Mouse (Mus musculus): ENCODE results near the gene Ppcs. TPM values are rescaled to one million over a fixed set of nuclear protein-coding genes. Genes with fewer than 3 reads are reported as not detected.

Ppcs gene
- polyA plus RNA-seq, 1 experiment from 2014 or later = 25.0 TPM

Other genes with a start within 250 kb of the Ppcs start
- 9.7 and 11.4 TPM in 2 replicates for gene Zfp691, start 248.2 kb downstream of the Ppcs start, polyA plus RNA-seq (2014; fragmentation: Nextera tagmentation; extraction: Ambion mirVana)
- 6.4 and 8.2 TPM in 2 replicates for gene Ermap, start 232.4 kb downstream of the Ppcs start, polyA plus RNA-seq (2014; fragmentation: Nextera tagmentation; extraction: Ambion mirVana)
- gene Svbp, start 227.1 kb downstream of the Ppcs start, polyA plus RNA-seq (2014; fragmentation: Nextera tagmentation; extraction: Ambion mirVana) = 172 and 179 TPM in 2 replicates
- not detected in 2 replicates for gene Tmem269, start 204.2 kb downstream of the Ppcs start, polyA plus RNA-seq (2014; fragmentation: Nextera tagmentation; extraction: Ambion mirVana)
- gene AU022252, start 189.7 kb downstream of the Ppcs start, polyA plus RNA-seq (2014; fragmentation: Nextera tagmentation; extraction: Ambion mirVana) = 40.5 and 44.1 TPM in 2 replicates
- 20.5 and 21.3 TPM in 2 replicates for gene P3h1, start 189.5 kb downstream of the Ppcs start, polyA plus RNA-seq (2014; fragmentation: Nextera tagmentation; extraction: Ambion mirVana)
- gene Cldn19, start 167.0 kb downstream of the Ppcs start, polyA plus RNA-seq (2014; fragmentation: Nextera tagmentation; extraction: Ambion mirVana) = 0.19 TPM in 1 of 2 replicates, not detected in the other
- 1,250 and 1,284 TPM in 2 replicates for gene Ybx1, start 127.8 kb downstream of the Ppcs start, polyA plus RNA-seq (2014; fragmentation: Nextera tagmentation; extraction: Ambion mirVana)
- 106 and 111 TPM in 2 replicates for gene Ppih, start 101.9 kb downstream of the Ppcs start, polyA plus RNA-seq (2014; fragmentation: Nextera tagmentation; extraction: Ambion mirVana)
- gene Ccdc30, start 6.9 kb downstream of the Ppcs start, polyA plus RNA-seq (2014; fragmentation: Nextera tagmentation; extraction: Ambion mirVana) = 10.6 and 13.3 TPM in 2 replicates
- gene Zmynd12, start 394 bp upstream of the Ppcs start, polyA plus RNA-seq (2014; fragmentation: Nextera tagmentation; extraction: Ambion mirVana) = not detected in 2 replicates
- gene Rimkla, start 70.2 kb upstream of the Ppcs start, polyA plus RNA-seq (2014; fragmentation: Nextera tagmentation; extraction: Ambion mirVana) = 9.5 and 9.6 TPM in 2 replicates
- gene Foxj3, start 114.6 kb upstream of the Ppcs start, polyA plus RNA-seq (2014; fragmentation: Nextera tagmentation; extraction: Ambion mirVana) = 21.4 and 22.6 TPM in 2 replicates
- gene Frg2f1, start 117.1 kb upstream of the Ppcs start, polyA plus RNA-seq (2014; fragmentation: Nextera tagmentation; extraction: Ambion mirVana) = 2.3 and 3.0 TPM in 2 replicates
- gene Guca2a, start 215.3 kb upstream of the Ppcs start, polyA plus RNA-seq (2014; fragmentation: Nextera tagmentation; extraction: Ambion mirVana) = not detected in 2 replicates
- gene Guca2b, start 236.5 kb upstream of the Ppcs start, polyA plus RNA-seq (2014; fragmentation: Nextera tagmentation; extraction: Ambion mirVana) = not detected in 2 replicates